Mouse (Mus musculus) mature B cell (primary cell): ENCODE measurements around the gene Vmn1r200.
"Not testable (repeated sequence)": the region's sequence is repeated elsewhere in the genome, so short reads cannot be mapped to it uniquely, and the experiment has no call there.

Experiments
- in situ Hi-C: fragments of 300-500 bp; cut with MboI; formaldehyde crosslinking; loops from 2 replicates; pipeline ENCODE4 v1.14.3; 2019

Vmn1r200 gene

GRCm38 (mm10) chr13:22390073-22390472, at the start of gene Vmn1r200:
Vmn1r200 (plus strand) TSS chr13:22390373.
- in situ Hi-C loops = no loop called here

DNA sequence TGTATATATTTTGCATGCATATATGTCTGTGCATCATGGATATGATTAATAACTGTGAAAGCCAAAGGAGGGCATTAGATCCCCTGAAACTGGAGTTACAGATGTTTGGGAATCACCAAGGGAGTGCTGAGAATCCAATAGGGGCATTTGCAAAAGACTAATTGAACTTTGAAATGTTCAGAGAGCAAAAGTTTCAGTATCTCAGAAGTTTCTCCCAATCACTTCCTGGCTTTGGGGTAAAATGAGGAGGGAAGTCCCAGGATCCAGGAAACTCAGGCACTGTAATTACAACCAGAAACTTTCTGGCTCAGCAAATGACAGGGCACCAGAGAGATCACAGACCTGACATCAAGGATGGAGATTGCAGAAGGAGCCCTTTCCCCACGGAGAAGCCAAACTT, 40.1 kb upstream of the Vmn1r200 start, which contains the start of gene Vmn1r198:
TSS of gene Vmn1r198 (plus strand) at position 301 of the 400 bp plus-strand sequence.
- in situ Hi-C loops = no loop called here

- in situ Hi-C loops = no loop called here
These were observed 39.4 kb upstream of the Vmn1r200 start for GRCm38 (mm10) chr13:22350813-22351212.

- in situ Hi-C loops = no loop called here
These were observed 10.7 kb upstream of the Vmn1r200 start, which contains the start of gene Vmn1r199 for GRCm38 (mm10) chr13:22379518-22379917. Vmn1r199 (plus strand) TSS chr13:22379818.

- in situ Hi-C loops = not testable (repeated sequence)
These were observed 9.0 kb upstream of the Vmn1r200 start for GRCm38 (mm10) chr13:22381128-22381527.

GRCm38 (mm10) chr13:22383401-22383800, 6.8 kb upstream of the Vmn1r200 start:
- in situ Hi-C loops = no loop called here

- in situ Hi-C loops = no loop called here
These were observed 3.1 kb upstream of the Vmn1r200 start for GRCm38 (mm10) chr13:22387050-22387449.

- in situ Hi-C loops = no loop called here
These were observed 12.8 kb downstream of the Vmn1r200 start for GRCm38 (mm10) chr13:22402978-22403377.
